Mouse (Mus musculus) right cerebral cortex, postnatal 36 days (tissue): ENCODE measurements around the gene Spef2.
"Not testable (repeated sequence)": the region's sequence is repeated elsewhere in the genome, so short reads cannot be mapped to it uniquely, and the experiment has no call there.

Experiments
- DNase-seq, 2 experiments: peaks; one replicate each; pipeline ENCODE4 v3.0.0; 2022; ENCODE audit warnings: low spot score in 2 of 2, mixed read lengths in 1 of 2

Gene Spef2

DNA sequence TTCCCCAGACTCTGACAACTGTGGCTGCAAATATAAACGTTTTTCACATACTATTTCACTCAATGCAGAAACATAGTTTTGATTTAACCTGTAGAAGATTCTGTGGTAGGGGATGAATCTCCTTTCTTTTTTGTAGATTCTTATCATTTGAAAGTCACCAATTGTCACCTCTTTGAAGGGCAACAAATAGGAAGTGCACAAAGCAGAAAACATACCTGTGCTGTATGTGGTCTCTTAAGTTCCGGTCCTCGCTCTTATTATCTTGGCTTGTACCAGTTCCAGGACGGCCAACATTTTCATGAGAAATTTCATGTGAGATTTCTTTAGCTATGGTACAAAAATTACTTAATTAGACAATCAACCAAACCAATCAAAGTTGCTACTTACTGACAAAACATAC lies 80.1 kb downstream of the Spef2 start:
- DNase-seq: no peak

DNA sequence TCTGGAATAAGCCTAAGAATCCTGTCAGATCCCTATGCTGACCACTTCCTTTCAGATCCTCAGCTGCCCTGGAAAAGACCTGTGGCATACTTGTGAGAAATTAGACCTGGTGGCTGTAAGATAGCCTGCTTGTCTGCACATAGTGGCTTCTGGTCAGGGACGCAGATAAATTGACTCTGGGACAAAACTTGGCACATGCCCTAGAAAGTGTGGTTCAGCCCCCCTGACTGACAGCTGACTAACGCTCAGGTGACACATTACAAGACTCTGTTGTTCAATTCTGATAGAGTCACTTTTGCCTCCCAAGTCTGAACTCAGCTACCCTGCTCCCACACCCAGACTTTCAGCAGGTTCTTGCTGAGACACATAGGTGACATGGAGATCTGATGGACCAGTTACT lies 83.7 kb downstream of the Spef2 start:
- not testable (repeated sequence) for DNase-seq

DNA sequence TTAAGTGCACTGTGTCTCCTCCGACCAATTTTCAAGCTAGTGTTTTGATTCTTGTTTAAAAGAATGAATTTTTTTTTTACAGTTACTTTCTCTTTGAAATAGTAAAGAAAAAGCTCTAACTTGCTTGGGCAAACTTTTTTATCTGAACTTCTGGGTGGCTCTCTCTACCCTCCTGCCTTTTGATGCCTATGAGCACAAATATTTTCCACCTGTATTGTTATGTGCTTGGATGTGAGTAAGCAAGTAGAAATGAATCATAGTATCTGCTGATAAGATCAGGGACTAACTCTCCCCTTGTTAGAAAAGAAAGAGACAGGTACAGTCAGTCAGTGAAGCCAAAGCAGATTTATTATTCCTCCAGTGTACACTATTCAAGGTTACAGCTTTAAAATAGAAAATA lies 87.5 kb downstream of the Spef2 start:
- no peak for DNase-seq

DNA sequence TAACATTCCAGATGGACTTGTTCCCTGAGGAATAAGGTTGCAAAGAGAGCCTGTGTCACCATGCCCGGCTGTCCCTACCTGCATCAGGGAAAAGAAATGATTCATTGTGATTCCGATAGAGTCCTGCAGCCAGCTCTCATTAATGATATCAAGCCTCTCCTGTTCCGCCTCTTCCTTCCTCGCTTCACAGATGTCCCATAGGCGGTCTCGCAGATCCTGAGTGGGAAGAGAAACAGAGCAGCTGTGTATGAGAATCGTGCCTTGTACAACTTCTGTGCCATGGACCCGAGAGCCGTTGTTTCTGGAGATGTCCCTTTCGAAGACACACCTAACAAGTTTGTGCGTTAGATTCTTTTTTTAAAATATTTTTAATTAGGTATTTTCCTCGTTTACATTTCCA lies 114.2 kb downstream of the Spef2 start:
- peak in 1 of 2 experiments; percentile 2 for DNase-seq

DNA sequence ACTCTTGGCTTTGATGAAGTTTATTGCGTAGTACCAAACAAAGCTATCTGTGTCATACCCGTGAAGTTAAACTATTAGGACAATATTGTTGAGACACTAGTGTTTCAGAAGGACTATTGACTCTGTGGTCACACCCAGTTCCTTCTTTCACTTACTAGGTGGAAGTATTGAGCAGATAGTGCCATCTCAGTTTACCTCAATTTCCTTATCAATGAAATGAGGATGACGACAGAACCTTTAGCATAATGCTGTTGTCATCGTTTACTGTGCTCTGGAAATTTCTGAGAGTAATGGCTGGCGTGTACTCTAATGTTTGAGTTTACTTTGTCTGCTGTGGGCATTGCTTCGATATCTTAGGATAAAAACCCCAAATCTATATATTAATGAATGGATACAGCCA lies 117.0 kb downstream of the Spef2 start:
- DNase-seq: no peak

DNA sequence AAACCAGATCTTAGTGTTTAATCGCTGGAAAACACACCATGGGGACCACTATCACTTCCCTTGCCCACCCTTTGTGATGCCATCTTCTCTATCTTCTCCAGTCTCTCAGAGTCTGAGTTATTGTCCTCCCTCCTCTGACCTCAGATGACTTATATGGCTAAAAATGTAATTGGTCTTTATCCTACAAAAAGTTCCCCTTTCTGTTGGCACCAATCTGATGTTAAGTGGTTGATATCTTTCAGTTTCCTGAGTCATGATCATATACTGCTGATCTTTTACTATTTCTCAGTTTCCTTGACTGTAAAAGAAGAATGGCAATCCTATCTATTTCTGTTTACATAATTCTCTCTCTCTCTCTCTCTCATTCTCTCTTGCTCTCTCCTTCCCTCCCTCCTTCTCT lies 119.0 kb downstream of the Spef2 start:
- no peak for DNase-seq

DNA sequence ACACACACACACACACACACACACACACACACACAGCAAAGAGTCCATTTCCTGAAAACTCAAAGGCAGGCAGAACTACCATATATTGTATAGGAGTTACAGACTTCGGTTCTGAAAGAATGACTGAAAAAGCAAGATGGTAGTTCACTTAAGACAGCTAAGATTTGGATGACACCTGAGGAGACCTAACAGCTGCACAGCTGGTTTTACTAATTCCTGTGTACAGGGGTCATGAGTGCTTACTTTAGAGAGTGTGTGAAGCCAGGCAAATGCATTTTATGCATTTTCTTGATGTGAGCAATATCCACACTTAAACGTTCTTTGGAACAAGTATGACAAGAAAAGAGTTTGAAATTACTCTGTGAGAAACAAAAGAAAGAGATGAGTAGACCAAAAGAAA lies 124.0 kb downstream of the Spef2 start:
- no peak for DNase-seq

DNA sequence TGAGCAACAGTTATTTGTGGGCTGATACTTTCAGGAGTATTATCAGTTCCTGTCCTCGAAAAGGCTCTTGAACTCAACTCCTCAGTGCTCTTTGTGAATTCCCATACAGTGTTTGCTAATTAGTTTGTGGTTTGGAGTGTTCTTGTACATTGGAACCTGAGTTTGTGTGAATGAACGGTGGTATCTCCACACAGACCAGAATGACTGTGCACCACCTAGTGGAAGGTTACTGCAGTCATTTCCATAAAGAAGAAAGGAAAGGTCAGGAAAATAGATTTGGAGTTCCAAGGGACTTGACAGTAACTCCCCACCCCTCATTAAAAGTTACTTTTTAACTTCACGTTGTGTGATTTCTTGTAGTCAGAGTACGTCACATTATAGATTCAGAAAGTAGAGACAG lies 140.5 kb downstream of the Spef2 start:
- no peak for DNase-seq

DNA sequence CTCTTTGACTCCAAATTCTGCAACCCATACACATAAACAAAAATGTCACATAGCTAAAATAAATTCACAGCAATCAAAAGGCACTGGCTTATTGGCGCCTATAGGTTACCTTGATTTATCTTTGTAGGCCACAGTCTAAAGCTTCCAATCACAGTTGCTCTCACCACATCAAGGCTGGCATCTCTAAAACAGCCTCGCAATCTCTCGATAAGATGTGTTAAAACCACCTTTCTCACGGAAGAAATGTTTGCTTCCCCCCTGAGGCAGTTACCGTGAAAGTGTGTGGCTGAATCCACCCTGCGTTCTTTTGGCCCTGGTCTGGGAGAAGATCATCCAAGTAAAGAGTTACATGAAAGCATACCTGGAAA lies 148.6 kb downstream of the Spef2 start:
- DNase-seq: no peak

DNA sequence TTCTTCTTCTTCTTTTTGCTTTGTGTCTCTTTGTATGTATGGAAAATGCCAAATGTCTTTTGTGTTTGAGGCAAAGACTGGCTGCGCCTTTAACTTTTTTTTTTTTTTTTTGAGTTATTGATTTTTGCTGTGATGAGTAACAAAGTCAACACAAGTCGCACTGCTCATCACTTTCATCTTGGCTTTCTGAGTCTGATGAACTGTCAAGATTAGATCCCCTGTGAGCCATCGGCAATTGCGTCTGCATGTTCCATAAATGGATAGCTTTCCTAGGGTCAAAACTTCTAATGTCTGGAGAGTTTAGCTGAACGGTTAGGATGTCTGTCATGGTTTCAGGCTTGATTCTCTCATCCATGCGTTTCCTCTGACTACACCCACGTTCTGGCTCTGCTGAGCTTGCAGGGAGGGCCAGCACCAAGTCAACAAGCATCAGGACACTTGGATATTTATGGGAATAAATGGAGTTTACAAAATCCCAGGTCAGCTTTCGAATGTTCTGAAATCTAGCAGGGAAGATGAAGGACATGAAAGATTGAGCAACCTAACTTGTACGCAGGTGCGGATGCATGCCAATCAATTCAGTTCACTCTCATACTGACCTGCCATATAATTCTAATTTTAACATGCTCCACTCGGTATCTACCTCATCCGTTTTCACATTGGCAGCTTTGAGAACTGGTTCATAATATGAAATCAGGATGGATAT lies 149.1 kb downstream of the Spef2 start:
- DNase-seq: no peak

DNA sequence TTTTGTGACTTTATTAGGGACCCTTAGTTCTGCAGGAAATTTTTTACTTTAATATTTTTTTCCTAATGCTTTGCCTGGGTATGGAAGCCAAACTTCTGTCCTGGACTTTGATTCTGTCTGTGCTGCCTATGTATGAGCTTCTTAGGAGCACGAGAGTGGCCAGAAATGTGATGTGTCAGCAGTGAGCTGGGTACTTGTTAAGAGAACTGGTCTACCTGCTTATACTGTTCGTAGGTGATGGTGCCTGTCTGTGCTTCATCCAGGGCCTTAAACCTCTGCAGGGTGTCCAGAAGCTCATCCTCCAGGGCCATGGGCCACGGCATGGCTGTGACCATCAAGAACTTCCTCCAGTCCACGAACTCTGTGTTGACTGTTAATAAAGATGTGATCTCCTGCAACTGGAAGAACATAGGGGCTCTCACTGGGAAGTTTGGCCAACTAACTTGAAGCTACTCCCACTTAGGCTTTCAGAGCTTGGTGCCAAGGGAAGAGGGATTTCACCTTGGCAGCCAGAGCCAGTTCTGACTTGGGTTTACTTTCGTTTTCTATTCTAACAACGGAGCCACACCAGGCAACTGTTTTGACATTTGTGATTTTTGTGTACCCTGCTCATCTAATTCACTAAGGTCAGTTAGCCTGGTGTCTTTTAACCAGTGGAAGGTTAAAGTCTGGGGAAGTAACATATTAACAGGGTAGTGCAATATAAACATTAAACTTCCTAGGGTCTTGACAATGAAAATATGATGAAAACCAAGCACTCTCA lies 152.2 kb downstream of the Spef2 start:
- DNase-seq: no peak

DNA sequence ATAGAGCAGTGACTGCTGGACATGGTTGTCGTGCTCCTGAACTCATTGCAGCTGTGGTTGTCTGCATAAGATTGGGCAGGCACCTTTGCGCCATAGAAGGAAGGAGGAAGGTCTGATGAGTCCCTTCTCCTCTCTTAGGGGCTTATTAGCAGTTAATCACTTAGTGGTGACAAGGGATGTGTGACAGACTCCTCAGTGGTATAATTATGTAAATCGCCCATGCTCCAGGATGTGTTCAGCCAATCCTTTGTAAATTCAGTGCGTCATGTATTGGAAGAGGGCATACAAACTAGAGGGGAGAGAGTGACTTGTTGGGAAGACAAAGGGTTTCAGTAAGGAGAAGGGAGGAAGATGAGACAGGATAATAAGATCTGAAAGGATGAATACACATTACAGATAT lies 158.7 kb downstream of the Spef2 start:
- no peak for DNase-seq

DNA sequence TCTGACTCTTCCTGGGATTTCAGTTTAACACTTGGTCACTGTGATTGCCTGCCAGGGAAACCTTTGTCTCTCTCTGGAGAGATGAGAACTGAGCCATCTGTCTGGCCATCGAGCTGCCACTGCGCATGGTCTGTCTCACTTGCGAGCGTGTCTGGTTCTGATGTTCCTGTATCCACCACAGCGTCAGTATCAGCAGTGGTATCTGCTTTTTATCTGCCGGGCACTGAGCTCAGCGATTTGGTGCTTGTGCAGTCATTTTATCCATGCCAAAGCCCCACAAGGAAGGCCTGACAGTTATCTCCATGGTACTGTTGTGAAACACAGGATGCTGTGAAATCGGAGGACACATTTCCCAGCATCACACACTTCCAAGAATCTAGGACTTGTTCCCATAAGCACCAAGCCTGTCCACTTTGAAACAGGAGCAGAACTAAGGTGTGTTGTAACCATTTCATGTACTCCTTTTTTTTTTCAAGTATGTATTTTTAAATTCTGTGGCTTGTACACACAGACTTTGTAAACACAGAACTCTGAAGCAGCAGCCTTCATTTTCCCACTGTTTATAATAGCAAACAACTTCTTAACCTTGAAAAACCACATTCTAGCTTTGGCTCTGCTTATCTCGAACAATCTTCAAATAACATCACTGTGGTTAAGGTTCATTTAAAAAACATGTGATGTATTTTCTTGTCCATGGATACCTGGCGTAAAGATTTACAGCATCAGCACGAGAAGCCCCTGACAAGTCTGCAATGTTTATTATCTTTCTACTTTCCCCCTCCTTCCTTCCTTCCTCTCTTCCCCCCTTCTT lies 168.0 kb downstream of the Spef2 start:
- no peak for DNase-seq

DNA sequence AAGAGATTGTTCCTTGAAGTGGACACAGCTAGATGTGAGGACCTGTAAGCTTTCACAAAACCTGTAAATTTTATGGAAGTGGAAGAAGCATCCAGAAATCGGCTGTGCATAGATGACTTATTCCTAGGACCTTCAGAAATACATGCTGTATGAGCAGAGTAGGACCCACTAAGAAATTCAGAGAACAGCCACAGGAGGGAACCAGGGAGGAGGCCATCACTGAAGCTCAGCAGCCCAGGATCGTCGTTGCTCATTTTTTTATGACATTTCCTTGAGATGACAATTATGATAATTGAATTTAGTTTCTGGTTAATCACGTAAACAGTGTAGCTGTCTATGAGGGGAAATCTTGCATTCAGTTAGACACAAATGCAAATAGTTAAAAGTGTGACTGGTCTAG lies 171.4 kb downstream of the Spef2 start:
- no peak for DNase-seq

DNA sequence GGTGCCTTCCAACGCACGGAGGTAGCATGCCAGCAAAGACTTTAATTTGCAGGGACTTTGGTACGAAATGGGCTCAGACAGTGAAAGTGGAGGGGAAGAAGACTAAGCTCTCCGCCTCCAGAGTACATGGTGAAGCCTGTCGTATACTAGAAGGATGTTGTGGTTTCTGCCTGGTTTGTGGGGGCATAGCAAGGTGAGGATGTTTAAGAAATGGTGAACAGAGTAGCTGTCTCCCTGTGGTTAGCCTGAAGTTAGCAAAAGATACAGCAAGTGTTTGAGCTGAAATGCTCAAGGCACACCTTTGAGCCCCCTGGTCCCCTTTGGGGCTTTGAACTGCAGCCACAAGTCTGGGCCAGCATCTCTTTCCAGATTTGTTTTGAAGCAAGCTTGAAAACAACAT lies 173.9 kb downstream of the Spef2 start:
- DNase-seq: no peak

DNA sequence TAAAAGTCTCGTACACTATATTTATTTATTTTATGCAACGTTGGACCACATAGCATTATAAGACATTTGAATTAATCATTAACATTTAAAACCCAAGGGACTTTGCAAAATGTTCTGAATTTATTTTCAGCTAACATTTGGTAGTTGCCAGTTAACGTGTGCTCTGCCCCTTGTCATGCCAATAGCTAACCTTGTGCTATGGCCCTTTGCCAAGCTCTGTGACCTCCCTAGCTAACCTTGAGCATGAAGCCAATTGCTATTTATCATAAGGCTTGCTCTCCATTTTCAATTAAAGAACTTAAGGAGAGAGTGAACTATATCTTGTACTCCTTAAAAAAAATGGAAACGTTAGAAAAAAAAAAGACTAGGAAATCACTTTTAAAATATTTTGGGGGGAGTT lies 175.3 kb downstream of the Spef2 start:
- DNase-seq: no peak

DNA sequence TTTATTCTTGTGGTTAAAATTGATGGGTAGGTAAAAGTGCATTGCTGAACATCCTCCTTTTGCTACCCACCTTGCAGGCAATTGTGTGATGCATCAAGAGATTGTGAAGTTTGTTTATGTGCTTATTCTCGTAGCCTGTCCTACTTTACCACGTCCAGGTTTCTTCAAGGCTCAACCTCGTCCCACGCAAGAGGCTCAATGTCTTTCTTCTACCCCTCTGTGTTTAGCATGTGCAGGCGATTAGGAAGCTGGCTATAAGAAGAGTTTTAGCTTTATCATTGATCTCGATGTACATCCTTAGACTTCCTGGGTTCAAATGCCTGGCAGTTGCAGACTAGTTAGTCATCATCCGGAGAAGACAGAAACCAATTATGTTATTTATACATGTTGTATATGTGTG lies 176.0 kb downstream of the Spef2 start:
- DNase-seq: no peak

DNA sequence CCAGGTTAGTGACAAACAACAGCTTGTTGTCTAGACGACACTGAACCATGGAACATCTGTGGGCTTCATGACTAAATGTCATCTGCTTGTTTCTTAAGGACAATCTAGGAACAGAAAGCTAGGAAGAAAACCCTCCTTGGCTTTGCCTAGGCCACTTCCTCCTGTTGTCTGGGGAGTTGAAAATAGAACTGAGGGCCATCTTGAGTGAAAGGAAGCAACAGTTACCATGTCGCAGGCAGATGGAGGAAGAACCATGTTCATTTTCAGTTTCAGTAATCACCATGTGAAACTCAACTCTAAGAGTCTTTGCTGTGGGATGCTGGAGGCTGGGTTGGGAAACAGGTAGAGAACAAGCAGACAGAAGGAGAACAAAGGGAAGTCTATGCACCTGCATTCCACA lies 176.8 kb downstream of the Spef2 start:
- DNase-seq: no peak

DNA sequence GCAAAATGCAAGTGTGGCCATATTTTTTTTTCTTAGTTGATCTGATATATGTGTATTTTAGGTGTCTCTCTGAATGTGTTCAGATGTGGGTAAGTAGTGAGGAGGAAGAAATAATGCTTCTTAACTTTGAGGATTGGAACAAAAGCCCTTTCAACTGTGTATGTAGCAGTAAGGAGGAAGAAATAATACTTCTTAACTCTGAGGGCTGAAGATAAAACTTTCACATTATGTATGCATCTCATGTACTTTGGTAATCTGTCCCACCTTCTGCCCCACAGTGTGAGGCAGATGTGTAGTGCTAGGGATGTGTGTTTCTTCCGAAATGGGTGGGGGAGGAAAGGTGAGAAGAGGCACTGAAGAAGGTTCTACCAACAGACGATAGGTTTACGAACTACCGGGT lies 181.4 kb downstream of the Spef2 start:
- DNase-seq: no peak

DNA sequence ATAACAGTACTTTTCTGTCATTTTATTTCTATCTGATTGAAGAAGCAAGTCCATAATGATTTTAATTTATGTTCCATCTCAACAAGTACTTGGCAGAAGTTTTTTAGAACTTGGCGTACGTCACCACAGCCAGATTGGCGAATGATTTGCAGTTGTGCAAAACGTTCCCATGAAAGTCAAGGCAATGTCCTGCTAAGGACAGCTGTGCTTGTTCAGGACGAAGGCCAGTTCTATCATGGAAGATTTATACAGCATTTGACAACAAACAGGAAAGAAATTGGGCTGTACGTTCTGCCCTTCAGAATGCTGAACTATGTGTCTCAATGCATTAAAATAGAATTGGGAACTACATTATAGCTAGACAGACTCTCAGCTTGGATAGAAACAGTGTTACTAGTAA lies 183.3 kb downstream of the Spef2 start:
- DNase-seq: no peak

DNA sequence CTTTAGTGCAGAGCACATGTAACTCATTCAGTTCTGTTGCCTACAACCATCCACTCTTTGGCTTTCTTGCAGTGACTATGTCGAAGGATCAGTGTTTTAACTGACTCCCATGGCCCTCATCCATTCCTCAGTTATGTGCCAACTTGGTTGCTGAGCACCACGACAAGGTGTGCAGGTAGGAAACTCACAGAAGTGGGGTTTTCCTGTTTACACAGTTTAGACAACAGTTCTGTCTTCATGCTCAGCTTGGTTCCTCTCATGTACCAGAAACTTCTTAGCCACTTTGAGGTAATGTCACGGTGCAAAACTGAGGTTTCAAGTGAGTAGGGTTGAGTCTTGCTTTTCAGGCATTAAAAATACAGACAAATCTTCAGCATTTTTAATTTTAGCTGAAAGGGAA lies 184.5 kb downstream of the Spef2 start:
- no peak for DNase-seq

DNA sequence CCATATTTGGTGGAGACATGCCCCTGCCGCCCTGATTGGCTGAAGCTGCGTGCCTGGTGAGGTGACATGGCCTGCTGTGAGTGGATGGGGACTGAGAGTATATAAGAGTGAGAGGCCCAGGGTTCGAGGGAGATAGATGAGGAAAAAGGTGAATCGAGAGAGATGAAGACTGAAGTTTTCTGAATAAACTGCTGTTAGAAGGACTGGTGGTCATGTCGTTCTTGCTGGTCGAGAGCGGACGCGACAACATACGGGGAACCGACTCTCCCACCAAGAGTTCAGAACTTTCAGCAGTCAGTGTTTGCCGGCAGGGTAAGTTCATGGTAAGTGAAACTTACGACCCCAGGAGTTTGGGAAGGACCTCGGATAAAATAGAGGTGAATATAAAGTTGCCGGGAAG lies 191.4 kb downstream of the Spef2 start:
- not testable (repeated sequence) for DNase-seq

DNA sequence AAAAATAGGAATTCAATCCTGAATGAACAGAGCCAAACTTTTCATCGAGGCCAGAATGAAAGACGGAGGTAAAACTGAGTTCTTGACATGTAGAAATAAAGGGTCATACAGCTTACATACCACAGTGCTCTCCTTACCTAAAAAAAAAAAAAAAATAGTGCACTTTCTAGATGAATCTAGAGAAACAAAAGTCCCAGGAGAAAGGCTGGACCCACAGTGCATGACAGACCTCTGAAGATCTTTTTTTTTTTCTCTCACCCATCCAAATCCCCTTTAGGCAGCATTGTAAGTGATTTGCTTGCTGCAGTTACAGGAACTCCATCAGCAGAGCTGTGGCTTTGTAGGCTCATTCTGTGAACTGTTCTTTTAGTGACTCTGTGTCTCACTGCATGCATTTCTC lies 199.7 kb downstream of the Spef2 start:
- no peak for DNase-seq
